Mouse (Mus musculus): Measurements from ENCODE around the gene Mecom.

GRCm38 (mm10) chr3:30438007-30438406, 109.8 kb downstream of the Mecom start:
- TF ChIP-seq MAX (IDR thresholded peaks at IDR 0.05; ENCODE audit: low read depth): no peak
- no peak for TF ChIP-seq TCF12 (IDR thresholded peaks at IDR 0.05; ENCODE audit: insufficient read depth, poor library complexity, severe bottlenecking)
- no peak for TF ChIP-seq POLR2AphosphoS2 (IDR thresholded peaks at IDR 0.05; ENCODE audit: insufficient read length, low read depth)
- TF ChIP-seq POLR2A (IDR thresholded peaks at IDR 0.05; ENCODE audit: insufficient read length, low read depth): no peak
